Mouse (Mus musculus) subcutaneous adipose tissue, adult 2 months (tissue): ENCODE measurements around the gene Tex13c1. TPM values are rescaled to one million over a fixed set of nuclear protein-coding genes. Genes with fewer than 3 reads are reported as not detected.

ENCODE experiments used
- polyA plus RNA-seq: library from polyadenylated mRNA; depleted of rRNA; stranded (reverse); fragments of >200 nt; gene quantifications from 2 replicates; pipeline ENCODE4 v1.2.3, GENCODE M21; 2012; ENCODE audit warnings: low replicate concordance; rRNA removed

Tex13c1 gene
- not detected in 2 replicates for polyA plus RNA-seq

DNA sequence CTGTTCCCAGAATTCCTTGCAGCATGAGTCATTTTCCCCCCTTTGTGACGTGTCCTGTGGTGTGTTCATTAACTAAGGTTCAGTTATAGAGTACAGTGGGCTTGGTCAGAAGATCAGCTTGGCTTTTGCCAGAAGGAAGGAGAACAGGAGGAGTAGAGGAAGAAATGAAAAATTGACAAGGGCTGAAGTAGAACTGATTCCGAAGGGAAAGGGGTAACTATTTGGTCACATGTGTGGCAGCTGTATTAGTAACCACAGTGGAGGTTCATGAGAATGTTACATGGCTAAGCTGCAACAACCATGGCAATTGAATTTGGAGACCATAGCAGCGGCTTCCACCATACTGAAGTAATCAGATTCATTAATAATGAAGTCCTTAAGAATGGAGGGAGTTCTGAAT lies at the start of gene Tex13c1:
Gene Tex13c1 (plus strand): TSS at position 301 of the 400 bp plus-strand sequence.

Other genes with a start within 250 kb of the Tex13c1 start
- 1.9 TPM in 1 of 2 replicates, not detected in the other for gene Tenm1, start 162.0 kb upstream of the Tex13c1 start, polyA plus RNA-seq